Mouse (Mus musculus): ENCODE results near the gene Tbrg1.
A peak's percentile ranks its signal among the peaks of the same experiment; 100 is the strongest.

The Tbrg1 gene

DNA sequence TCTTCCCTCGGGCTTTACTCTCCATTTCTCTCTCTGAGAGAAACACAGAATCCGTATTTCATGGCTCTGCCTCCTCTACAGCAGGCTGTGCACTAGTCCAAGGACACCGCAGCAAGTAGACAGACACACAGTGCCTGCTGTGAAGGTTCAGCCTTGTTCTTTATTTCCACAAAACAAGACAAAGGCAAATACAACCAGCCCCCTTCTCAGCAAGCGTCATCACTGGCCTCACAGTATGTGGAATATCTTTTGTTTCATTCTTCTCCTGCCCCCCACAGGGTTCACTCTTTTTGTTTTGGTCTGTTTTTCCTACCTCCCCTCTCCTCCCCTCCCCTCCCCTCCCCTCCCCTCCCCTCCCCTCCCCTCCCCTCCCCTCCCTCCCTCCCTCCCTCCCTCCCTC is 28.5 kb downstream of the Tbrg1 start:
- DNase-seq = no peak

DNA sequence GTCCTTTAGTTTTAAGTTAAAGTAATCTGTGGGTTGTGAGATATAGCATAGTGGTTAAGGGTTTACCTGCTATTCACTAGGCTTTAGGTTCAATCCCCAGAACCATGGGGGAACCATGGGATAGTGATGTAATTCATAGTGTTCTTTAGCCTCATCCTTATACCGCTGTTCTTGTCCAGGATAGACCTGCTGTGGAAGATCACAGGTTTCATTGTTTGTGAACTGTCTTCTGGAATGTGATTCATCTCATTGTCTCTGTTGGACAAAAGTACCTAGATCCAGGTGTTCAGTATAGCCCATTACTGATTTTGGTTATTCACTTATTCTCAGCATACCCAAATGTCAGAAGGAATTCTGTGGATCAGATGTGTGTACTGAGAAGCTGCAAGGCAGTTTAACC is 29.8 kb downstream of the Tbrg1 start:
- DNase-seq = no peak

DNA sequence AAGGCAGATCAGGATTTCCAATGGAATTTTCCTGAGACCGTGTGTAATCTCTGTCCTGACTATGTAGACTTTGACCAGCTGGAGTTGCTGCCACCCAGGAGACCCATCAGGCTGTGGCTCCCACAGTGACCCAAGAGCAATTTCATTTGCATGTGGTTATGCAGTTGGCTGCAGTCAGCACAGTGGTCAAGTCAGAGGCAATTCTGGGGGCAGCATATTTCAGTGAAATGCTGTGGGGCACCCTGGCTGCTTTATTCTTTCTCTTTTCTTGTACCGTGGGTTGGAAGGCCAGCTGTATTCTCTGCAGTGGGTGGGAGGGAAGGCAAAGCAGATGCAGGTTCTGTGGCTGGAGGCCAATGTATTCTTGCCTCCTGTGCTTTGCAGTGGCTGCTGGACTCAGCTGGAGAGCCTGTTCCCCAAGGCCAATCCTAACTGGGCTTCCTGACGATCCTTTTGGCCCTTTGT is 31.0 kb downstream of the Tbrg1 start:
- no peak for DNase-seq

DNA sequence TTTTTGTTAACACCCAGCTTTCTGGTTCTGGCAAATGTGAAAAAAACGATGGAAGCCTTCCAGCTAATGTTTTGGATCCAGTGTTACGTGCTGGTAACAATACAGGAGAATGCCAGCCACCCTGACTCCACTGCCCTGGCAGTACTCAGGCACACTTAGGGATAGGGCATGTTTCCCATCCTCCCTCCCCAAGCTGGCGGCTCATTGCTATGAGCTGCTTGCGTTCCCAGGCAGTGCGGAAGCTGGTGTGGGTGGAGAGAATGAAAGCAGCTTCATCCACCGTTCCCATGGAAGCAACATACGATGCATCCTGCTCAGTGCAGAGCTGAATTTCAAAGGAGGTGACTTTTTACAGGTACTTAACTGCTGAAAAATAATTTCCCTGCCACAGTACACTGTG is 31.5 kb downstream of the Tbrg1 start:
- no peak for DNase-seq

DNA sequence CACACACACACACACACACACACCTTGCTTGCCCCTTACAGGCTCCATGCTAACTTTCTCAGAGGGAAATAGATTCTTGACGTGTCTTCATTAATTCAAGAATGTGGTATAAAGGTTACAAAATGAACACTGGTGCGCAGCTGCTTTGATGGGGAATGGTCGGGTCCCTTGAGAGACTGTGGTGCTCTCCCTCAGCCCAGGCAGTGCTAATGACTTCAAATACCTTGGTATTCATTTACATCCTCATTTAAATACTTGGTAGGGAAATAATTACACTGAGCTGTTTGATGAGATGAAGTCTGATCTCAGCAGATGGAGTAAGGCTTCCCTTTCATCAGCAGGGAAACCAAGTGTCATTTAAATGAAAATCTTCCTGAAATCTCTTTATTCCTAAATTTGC is 32.0 kb downstream of the Tbrg1 start:
- peak in 1 of 2 experiments; percentile 8 for DNase-seq

DNA sequence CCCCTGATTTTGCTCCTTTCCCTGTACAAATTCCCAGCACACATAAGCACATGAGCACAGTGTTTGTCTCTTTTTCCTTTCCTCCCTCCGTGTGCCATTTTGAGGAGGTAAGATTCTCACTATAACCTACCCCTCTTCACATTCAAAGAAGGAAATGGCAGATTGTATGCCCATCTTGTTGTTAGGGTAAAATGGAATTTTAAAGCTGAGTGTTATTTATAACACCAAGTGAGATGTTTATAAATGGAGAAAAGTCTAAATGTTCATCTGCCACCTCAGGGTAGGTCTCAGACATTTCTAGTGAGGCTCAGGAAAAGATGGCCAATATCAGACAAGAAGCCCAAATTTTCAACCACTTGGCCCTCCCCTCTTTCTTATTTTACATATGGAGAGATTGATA is 32.6 kb downstream of the Tbrg1 start:
- no peak for DNase-seq

DNA sequence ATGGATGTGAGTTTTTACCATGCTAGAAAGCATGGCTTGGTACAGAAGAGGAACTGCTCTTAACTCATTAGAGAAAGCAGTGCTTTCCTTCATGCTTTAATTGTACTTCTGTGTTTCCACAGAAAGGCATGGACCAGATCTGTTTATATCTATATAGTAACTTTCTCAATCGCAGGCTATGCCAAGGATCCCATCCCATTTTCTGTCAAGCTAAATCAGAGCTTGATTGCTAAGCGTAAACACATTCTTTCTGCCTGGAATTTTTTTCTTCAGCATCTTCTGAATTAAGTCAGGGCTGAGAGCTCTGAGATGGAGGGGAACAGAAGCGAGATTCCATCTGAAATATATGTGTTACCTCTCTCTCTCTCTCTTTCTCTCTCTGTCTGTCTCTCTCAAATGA is 33.1 kb downstream of the Tbrg1 start:
- no peak for DNase-seq

DNA sequence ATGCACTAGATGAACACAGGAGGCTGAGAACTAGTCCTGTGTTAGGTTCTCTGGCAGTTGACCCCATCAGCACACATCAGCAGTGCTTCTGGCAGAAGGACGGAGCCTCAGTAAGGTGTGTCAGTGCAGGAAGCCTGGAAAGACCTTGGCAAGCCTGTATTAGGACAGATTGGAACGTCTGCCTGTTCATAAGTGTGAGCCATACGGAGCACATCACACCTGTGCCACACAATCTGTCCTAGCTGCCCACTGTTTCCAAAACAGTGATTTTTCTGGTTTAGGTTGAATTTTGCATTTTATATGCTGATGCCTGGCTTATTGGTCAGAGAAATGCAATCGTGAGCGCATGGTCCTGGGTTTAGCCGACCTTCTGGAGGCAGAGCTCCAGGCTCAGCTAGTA is 35.8 kb downstream of the Tbrg1 start:
- DNase-seq = no peak

DNA sequence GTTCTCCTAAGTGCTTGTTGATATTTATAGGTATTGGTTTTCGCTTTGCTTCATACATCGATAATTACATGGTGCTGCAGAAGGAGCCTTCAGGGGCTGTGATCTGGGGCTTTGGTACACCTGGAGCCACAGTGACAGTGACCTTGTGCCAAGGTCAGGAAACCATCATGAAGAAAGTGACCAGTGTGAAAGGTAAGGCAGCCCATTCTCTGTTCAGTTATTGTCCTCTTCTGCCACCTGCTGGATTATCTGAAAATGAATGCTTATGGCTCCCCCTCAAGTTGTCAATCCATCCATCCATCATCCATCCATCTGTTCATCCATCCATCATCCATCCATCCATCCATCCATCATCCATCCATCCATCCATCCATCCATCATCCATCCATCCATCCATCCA is 40.3 kb downstream of the Tbrg1 start:
- peak; percentile 58 to 61 for DNase-seq

DNA sequence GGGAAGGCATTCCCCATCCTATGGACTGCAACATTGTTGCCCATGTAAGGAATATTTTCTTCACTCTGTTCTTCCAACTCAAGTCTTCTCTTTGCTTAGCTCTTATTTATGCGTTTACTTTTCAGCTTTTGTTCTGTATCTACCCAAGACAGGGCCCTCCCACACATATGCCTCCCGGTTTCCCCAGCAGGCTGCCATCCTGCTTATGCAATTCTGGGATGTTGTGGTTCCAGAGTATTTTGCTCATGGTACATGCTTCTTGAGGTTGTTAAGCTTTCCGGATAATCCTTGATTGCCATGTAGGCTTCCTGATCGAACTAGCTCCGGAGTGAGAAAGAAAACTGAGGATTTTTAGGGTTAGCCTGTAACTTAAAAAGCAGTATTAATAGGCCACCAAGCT is 41.9 kb downstream of the Tbrg1 start:
- DNase-seq = no peak

DNA sequence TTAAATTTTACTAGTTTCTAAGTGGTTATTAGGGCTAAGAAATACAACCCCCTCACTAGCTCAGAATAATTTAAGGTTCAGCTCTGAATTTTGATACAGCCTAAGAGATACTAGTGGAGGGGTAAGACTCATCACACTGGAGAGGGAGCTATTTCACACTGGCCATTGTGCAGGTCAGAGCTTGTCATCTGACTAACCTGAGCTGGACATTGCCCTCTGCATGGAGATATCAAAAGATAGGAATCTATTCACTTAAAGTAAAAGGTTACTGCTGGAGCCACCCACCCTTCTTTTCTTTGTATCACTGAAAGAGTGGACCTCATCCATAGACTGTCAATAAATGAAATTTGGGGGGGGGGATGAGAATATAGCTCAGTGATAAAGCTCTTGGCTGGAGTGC is 42.8 kb downstream of the Tbrg1 start:
- no peak for DNase-seq

DNA sequence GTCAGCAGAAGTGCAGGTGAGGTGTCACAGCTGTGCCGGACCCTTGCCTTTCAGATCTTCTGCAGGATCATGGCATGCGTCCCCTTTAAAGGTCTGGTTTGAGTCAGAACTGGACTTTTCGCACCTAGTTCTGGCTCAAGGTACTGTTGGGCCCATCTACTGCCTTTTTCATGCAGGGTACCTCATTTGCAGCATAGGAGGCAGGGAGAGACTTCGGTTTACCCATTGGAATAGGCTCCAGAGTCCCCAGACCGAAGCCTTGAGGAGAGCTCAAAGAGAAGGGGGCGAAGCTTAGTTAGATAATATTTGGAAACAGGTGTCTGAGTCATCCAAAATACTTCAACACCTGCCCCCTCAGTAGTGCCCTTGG is 43.2 kb downstream of the Tbrg1 start:
- DNase-seq = no peak

DNA sequence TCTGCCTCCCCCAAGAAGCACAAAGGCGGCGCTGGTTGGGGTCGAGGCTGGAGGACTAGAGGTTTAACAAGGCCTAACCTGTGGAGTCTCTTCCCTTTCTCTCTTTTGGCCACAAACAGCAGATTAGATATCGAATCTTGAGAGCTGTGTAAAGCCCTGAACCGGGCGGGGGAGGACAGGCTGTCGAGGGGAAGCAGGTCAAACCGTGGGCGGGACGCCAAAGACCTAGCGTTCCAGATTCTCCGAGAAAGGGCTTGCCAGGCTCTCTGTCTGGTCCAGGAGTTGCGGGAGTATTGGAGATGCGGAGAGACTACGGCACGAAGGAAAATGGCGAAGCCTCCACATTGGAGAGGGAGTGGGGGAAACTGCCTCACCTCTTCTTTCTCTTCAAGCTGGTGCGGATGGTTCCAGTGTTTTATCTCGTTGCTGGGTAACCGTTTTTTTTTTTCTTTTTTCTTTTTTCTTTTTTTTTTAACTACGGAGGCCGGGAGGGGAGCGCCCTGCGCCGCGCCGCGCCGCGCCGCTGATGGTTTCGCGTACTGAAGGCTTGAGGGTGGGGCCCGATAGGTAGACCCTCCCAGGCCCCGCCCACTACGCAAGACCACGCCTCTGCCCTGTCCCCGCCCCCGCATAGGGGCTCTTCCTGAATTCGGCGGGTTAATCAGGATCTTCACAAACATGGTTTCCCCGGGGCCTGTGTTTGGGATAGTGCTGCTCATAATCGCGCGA is 43.8 kb downstream of the Tbrg1 start, which contains the start of gene Spa17:
TSS of gene Spa17 (minus strand) at position 541 of the 729 bp plus-strand sequence.
- peak; percentile 88 to 89 for DNase-seq

DNA sequence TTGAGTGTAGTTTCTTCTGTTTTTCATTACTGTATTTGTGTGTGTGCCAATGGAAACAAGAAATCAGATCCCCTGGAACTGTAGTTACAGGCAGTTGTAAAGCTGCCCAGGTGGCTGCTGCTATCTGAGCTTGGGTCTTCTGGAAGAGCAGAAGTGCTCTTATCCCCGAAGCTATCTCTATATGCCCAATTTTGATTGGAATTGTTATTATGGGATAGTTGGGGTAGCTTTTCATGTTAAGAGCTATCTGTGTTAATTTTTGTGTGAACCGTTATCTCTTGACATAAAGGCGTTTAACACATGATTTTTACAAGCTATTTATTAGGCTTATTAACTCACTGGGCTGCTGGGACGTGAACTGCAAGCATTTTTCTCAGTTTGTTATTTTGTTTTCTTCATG is 47.6 kb downstream of the Tbrg1 start:
- DNase-seq = no peak

DNA sequence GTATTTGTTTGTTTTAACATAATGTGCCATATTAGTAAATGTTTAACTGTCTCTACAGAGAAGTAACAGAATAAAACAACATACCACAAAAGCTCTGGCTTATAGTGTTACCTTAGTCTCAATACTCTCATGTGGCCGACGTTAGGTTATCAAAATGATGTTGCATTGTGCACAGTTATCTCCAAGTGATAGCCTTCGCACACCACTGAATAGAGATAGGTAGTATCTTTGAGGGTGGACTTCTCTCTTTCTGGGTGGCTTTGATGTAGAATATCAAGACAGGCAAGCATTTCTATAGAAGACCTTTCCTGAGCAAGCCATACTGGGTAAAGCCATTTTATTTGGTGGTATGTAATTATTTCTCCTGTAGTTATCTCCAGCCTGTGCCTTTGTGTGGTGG is 52.0 kb downstream of the Tbrg1 start:
- no peak for DNase-seq

DNA sequence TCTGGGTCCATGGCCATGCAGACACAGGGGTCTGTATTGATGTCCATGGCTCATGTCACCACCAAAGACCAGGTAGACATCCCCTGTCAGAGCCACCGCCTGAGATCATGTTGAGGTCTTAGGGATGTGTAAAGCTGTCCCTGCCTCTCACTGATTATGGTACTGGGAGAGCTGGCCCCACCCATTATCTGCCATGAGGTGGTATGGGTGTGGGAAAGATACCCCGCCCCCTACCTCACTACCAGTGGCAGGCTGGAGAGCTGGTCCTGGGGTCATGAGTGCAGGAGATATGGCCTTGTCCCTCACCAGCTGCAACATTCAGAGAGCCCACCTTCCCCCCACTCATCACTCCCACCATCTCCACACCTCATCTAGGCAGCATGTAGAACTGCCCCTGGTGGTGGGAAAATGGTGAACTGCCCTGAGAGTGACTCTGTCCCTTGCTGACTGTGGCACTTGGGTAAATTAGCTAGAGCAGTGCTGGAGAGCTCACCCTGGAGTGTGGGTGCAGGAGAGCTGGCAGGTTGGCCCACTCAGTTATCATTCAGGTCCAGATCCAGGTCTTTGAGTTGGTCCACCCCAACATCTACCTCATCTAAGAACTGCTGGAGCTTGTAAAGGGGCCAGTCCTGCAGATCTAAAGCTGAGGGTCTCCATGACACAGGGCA is 56.4 kb downstream of the Tbrg1 start:
- DNase-seq = no peak
